Mouse (Mus musculus): ENCODE data around the gene Gm813.

The Gm813 gene

GRCm38 (mm10) chr16:58603831-58604230 is 12.9 kb downstream of the Gm813 start:
- no peak for DNase-seq

GRCm38 (mm10) chr16:58600846-58601245 is 15.9 kb downstream of the Gm813 start:
- DNase-seq, result peak; percentile 24

GRCm38 (mm10) chr16:58591299-58591698 is 25.5 kb downstream of the Gm813 start:
- no peak for DNase-seq

- no peak for DNase-seq
These were observed 27.3 kb downstream of the Gm813 start for GRCm38 (mm10) chr16:58589444-58589843.

GRCm38 (mm10) chr16:58573949-58574722 is 42.6 kb downstream of the Gm813 start:
- DNase-seq, result no peak

GRCm38 (mm10) chr16:58570694-58571264 is 46.0 kb downstream of the Gm813 start:
- DNase-seq, result no peak

Data from cerebellum, adult 9-10 months (tissue).